ENCODE assay signal across 1 mouse cellular context in genomic region chr17:56461771-56462743, GRCm38 (mm10).
TF ChIP-seq lines count a peak whose summit lies in the region.

No protein-coding gene starts in this region.

TF ChIP-seq in CH12.LX, 34 proteins besides CTCF, POLR2A, EP300 and RAD21 (continued from another document):
- TF ChIP-seq NELFE (IDR thresholded peaks at IDR 0.05; ENCODE audit: low read depth, low read length) (no peak), SIN3A (IDR thresholded peaks at IDR 0.05; ENCODE audit: low read length) (no peak), JUN (IDR thresholded peaks at IDR 0.05; ENCODE audit: insufficient read depth, low read depth, low read length) (no peak), ZNF384 (IDR thresholded peaks at IDR 0.05; ENCODE audit: low read depth, low read length) (no peak), IRF4 (IDR thresholded peaks at IDR 0.05; ENCODE audit: low read depth, low read length) (no peak), CHD2 (IDR thresholded peaks at IDR 0.05; ENCODE audit: low read length) (no peak; the same call in 1 of the 2 replicates), NRF1 (IDR thresholded peaks at IDR 0.05; ENCODE audit: low read depth, low read length) (peak; percentile 69)
TF ChIP-seq in CH12.LX: peak in this region for 2.
